Mouse (Mus musculus): ENCODE measurements at regions not wholly inside any gene's neighbourhood (a gene's known extent, or its start where the extent isn't known, plus 50 kb on each side); places are given as distances from the start of the nearest gene placed in this dataset.

GRCm38 (mm10) chr12:35248476-35248875, 201.5 kb downstream of the Snx13 start:
- ATAC-seq (ENCODE audit: low FRiP score) (no peak), DNase-seq (ENCODE audit: low spot score) (no peak)
- Histone ChIP-seq H3K36me3 (ENCODE audit: insufficient read depth, low read length) (no peaks in the 10 kb centered on the region), H3K4me3 (ENCODE audit: low read depth, low read length) (no peak overlapping the region), H3K4me1 (ENCODE audit: insufficient read depth, low read length) (no peaks in the 10 kb centered on the region), H3K27ac (ENCODE audit: low read depth, low read length) (no peak overlapping the region), H3K4me2 (ENCODE audit: low read depth, low read length, poor library complexity, severe bottlenecking) (no peak overlapping the region), H3K27me3 (ENCODE audit: insufficient read depth, low read length) (no peaks in the 10 kb centered on the region), H3K9ac (replicated peaks; ENCODE audit: low read length, poor library complexity, severe bottlenecking) (no peak overlapping the region), H3K9me3 (ENCODE audit: low read length) (no peaks in the 10 kb centered on the region)
- WGBS: 88% methylated on average over 5 of the region's 5 CpGs
- TF ChIP-seq CTCF (IDR thresholded peaks at IDR 0.05): no peak

- DNase-seq (ENCODE audit: low spot score): no peak
- ATAC-seq (ENCODE audit: low FRiP score): no peak
- H3K36me3 ChIP-seq (ENCODE audit: insufficient read depth, low read length): no peaks in the 10 kb centered on the region
- H3K27ac ChIP-seq (ENCODE audit: low read depth, low read length): no peak overlapping the region
- no peak overlapping the region for H3K4me3 ChIP-seq (ENCODE audit: low read depth, low read length)
- no peak for TF ChIP-seq CTCF (IDR thresholded peaks at IDR 0.05)
- 92% methylated on average over 5 of the region's 5 CpGs for WGBS
- H3K9me3 ChIP-seq (ENCODE audit: low read length): no peaks in the 10 kb centered on the region
- no peaks in the 10 kb centered on the region for H3K4me1 ChIP-seq (ENCODE audit: insufficient read depth, low read length)
- H3K4me2 ChIP-seq (ENCODE audit: low read depth, low read length, poor library complexity, severe bottlenecking): no peak overlapping the region
- no peaks in the 10 kb centered on the region for H3K27me3 ChIP-seq (ENCODE audit: insufficient read depth, low read length)
- H3K9ac ChIP-seq (replicated peaks; ENCODE audit: low read length, poor library complexity, severe bottlenecking): no peak overlapping the region
Observed at GRCm38 (mm10) chr12:35246226-35247014, 199.4 kb downstream of the Snx13 start.

DNA sequence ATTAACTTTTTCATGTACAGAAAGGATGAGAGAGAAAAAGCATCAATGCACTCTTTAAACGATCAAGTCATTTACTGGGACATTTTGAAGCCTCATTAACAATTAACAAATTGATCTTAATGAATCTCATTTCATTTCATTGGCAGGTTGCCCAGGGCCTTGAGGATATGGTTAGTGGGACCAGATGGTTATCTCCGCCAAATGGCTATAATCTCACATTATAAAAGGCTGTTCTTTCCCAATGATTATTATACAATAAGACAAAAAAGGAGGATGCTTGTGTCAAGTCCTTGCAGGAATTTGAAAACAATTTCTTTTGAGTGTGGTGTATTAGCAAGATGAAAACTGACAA, 185.3 kb downstream of the Snx13 start:
- Histone ChIP-seq H3K9me3 (ENCODE audit: low read length) (no peaks in the 10 kb centered on the region), H3K9ac (replicated peaks; ENCODE audit: low read length, poor library complexity, severe bottlenecking) (no peak overlapping the region), H3K36me3 (ENCODE audit: insufficient read depth, low read length) (no peaks in the 10 kb centered on the region), H3K4me1 (ENCODE audit: insufficient read depth, low read length) (no peaks in the 10 kb centered on the region), H3K4me3 (ENCODE audit: low read depth, low read length) (no peak overlapping the region), H3K27me3 (ENCODE audit: insufficient read depth, low read length) (no peaks in the 10 kb centered on the region), H3K27ac (ENCODE audit: low read depth, low read length) (no peak overlapping the region), H3K4me2 (ENCODE audit: low read depth, low read length, poor library complexity, severe bottlenecking) (no peak overlapping the region)
- 59% methylated on average over 2 of the region's 2 CpGs for WGBS
- no peak for ATAC-seq (ENCODE audit: low FRiP score)
- no peak for TF ChIP-seq CTCF (IDR thresholded peaks at IDR 0.05)
- DNase-seq (ENCODE audit: low spot score): peak; percentile 58

- H3K9me3 ChIP-seq (ENCODE audit: low read length): no peaks in the 10 kb centered on the region
- no peak overlapping the region for H3K4me3 ChIP-seq (ENCODE audit: low read depth, low read length)
- H3K9ac ChIP-seq (replicated peaks; ENCODE audit: low read length, poor library complexity, severe bottlenecking): no peak overlapping the region
- no peaks in the 10 kb centered on the region for H3K36me3 ChIP-seq (ENCODE audit: insufficient read depth, low read length)
- ATAC-seq (ENCODE audit: low FRiP score) (no peak), DNase-seq (ENCODE audit: low spot score) (peak; percentile 11)
- no peak overlapping the region for H3K4me2 ChIP-seq (ENCODE audit: low read depth, low read length, poor library complexity, severe bottlenecking)
- H3K27ac ChIP-seq (ENCODE audit: low read depth, low read length): no peak overlapping the region
- H3K27me3 ChIP-seq (ENCODE audit: insufficient read depth, low read length): no peaks in the 10 kb centered on the region
- TF ChIP-seq CTCF (IDR thresholded peaks at IDR 0.05): no peak
- no peaks in the 10 kb centered on the region for H3K4me1 ChIP-seq (ENCODE audit: insufficient read depth, low read length)
Observed at GRCm38 (mm10) chr12:35231414-35232321, 184.7 kb downstream of the Snx13 start.

- Histone ChIP-seq H3K4me3 (ENCODE audit: low read depth, low read length) (no peak overlapping the region), H3K4me2 (ENCODE audit: low read depth, low read length, poor library complexity, severe bottlenecking) (no peak overlapping the region), H3K9me3 (ENCODE audit: low read length) (no peaks in the 10 kb centered on the region), H3K27ac (ENCODE audit: low read depth, low read length) (no peak overlapping the region), H3K27me3 (ENCODE audit: insufficient read depth, low read length) (no peaks in the 10 kb centered on the region), H3K4me1 (ENCODE audit: insufficient read depth, low read length) (no peaks in the 10 kb centered on the region), H3K9ac (replicated peaks; ENCODE audit: low read length, poor library complexity, severe bottlenecking) (no peak overlapping the region), H3K36me3 (ENCODE audit: insufficient read depth, low read length) (no peaks in the 10 kb centered on the region)
- TF ChIP-seq CTCF (IDR thresholded peaks at IDR 0.05): peak; percentile 72
- ATAC-seq (ENCODE audit: low FRiP score) (no peak), DNase-seq (ENCODE audit: low spot score) (peak; percentile 33)
Observed at GRCm38 (mm10) chr12:35220429-35220828, 173.4 kb downstream of the Snx13 start.

DNA sequence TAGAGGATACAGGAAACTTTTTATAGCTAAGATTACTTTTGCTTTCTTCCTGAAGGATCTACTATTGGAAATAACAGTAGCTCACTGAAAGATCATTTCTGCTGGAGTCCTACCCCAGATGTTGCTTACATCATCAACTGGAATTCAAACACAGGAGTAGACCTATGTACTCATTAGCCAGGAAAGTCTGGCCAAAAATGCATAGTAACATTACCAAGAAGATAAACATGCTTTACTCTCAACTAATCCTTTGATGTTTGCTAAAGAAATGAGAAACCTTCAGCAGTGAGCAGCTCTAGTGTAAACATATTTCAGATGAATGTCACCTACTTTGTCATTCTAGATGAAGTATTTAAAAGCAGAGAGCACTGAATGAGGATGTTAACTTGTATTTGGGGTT, 173.0 kb downstream of the Snx13 start:
- DNase-seq (ENCODE audit: low spot score): no peak
- no peak for ATAC-seq (ENCODE audit: low FRiP score)
- H3K36me3 ChIP-seq (ENCODE audit: insufficient read depth, low read length): no peaks in the 10 kb centered on the region
- no peak overlapping the region for H3K4me3 ChIP-seq (ENCODE audit: low read depth, low read length)
- no peaks in the 10 kb centered on the region for H3K27me3 ChIP-seq (ENCODE audit: insufficient read depth, low read length)
- H3K4me2 ChIP-seq (ENCODE audit: low read depth, low read length, poor library complexity, severe bottlenecking): no peak overlapping the region
- no peaks in the 10 kb centered on the region for H3K4me1 ChIP-seq (ENCODE audit: insufficient read depth, low read length)
- no peak overlapping the region for H3K9ac ChIP-seq (replicated peaks; ENCODE audit: low read length, poor library complexity, severe bottlenecking)
- no peaks in the 10 kb centered on the region for H3K9me3 ChIP-seq (ENCODE audit: low read length)
- H3K27ac ChIP-seq (ENCODE audit: low read depth, low read length): no peak overlapping the region
- TF ChIP-seq CTCF (IDR thresholded peaks at IDR 0.05): no peak

All from midbrain, postnatal 0 days (tissue).